Mouse (Mus musculus): ENCODE results near the gene Snx18.

Gene Snx18

GRCm38 (mm10) chr13:113566411-113566810 is 52.0 kb downstream of the Snx18 start:
- DNase-seq (ENCODE audit: low read depth), result no peak

DNA sequence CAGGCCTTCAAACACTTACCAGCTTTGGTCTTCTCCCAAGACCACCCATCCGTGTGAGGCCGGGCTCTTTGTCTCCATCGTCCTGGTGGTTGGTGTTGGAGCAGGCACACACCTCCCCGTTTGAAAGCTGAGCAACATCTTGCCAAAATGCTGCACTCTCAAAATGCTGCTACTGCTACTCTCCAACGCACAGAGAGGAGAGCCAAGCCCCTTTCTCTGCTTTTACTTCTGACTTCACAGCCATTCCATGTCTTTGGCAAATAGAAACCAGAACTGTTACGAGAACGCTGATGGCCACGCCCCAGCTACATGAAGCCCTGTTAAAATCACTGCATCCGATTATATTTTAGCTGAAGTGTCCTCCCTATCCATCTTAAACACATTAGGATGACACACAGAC is 58.7 kb downstream of the Snx18 start:
- DNase-seq (ENCODE audit: low read depth), result no peak

- no peak for DNase-seq (ENCODE audit: low read depth)
Measured at GRCm38 (mm10) chr13:113556538-113556937, 61.8 kb downstream of the Snx18 start.

GRCm38 (mm10) chr13:113555226-113555625 is 63.1 kb downstream of the Snx18 start:
- DNase-seq (ENCODE audit: low read depth), result no peak

DNA sequence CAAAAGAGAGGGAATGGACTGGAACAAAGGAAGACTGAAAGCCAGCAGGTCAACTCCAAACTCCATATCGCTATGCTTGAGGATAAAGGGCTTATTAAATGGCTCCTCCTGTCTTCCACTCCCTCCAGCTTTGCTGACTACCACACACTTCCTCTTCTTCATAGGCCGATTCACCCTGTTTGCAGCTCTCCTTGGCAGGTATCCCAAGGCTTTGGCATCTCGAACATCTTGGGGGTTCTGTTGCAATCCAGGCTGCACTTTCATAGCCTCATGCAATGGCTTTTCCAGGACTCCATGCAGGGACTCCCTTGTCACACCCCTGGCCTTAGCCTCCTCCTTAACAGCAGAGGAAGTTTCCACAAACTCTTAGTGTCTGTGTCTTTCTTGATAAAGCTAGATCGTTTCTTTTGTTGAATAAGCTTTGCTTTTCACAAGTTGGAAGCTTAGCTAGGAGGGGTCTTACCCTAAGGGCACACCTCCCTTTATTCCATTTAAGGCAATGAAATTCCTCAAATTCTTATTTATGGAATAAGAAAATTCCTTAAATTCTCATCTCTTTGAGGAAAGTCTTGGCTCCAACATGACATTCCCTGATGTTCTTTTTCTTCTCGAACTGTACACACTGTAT is 64.6 kb downstream of the Snx18 start:
- no peak for DNase-seq (ENCODE audit: low read depth)

GRCm38 (mm10) chr13:113552341-113552740 is 66.0 kb downstream of the Snx18 start:
- no peak for DNase-seq (ENCODE audit: low read depth)

- DNase-seq (ENCODE audit: low read depth), result no peak
Measured at GRCm38 (mm10) chr13:113550866-113551565, 67.3 kb downstream of the Snx18 start.

- DNase-seq (ENCODE audit: low read depth), result no peak
Measured at GRCm38 (mm10) chr13:113549021-113549420, 69.3 kb downstream of the Snx18 start.

DNA sequence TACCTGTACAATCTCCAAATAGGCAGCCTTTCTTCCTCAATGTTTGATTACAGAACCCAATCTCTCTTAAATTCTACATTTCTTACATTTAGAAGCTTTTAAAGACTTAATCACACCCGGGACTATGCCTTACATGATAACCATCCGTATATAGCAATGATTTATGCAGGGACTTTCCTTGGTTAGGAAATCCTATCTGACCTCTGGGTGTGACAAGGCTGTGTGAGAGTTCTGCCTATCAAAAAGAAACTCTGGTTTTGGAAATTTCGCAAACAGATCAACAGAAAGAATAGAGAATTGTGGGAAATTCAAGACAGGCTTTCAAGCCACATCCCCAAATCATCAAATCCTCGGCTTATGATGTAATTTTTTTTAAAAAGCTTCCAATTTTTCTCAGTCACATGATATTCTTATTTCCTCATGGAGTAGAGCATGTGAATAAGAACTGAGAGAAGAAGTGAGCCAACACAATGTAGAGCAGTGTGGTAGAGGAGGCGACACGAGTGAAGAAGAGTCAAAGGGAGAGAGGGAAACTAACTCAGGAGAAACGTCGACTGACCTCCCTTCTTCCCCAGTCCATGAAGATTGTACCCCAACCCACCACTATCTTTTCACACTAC is 70.4 kb downstream of the Snx18 start:
- no peak for DNase-seq (ENCODE audit: low read depth)

DNA sequence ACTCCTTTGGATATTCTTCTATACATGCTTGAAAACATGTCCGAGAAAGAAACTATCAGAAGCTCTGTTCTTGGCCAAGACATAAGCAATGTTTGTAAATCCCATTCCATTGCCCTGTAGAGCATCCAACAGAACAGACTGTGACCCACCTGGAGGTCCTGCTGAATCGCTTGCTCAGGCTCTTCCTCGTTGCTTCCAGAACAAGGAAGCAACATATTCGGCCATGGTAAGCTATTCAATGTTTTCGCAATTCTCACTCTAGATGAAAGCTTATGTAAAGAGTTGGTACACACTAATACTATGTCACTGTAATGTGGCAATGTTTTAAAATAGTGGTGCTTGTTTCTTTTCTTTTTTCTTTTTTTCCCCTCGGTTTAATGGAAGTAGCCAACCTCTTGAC is 76.0 kb downstream of the Snx18 start:
- DNase-seq (ENCODE audit: low read depth), result no peak

All from c-Kit-positive CD71-positive TER-119-negative erythroid progenitor cells, embryonic 14.5 days (primary cell).